Mouse (Mus musculus) liver, embryonic 16.5 days (tissue): ENCODE results near the gene Sorbs1. TPM values are rescaled to one million over a fixed set of nuclear protein-coding genes. Genes with fewer than 3 reads are reported as not detected.

Experiments used
- ATAC-seq: fragments of 200-750 bp; cut with Nextera tagmentation; 2 replicates; pipeline ENCODE4 v1.8.0; 2017; ENCODE audit warnings: low read depth, mild to moderate bottlenecking, moderate number of reproducible peaks, moderate library complexity
- H3K27ac ChIP-seq: fragments of 300-500 bp; sonication (generic); 2 replicates; pipeline ENCODE4 v1.5.1; 2014; ENCODE audit warnings: mild to moderate bottlenecking, low read length
- H3K27me3 ChIP-seq: fragments of 300-500 bp; sonication (generic); 2 replicates; pipeline ENCODE4 v1.6.1; 2014; ENCODE audit warnings: low read depth, low read length, mixed read lengths; ENCODE audit not compliant: control insufficient read depth, insufficient read depth
- H3K36me3 ChIP-seq: fragments of 300-500 bp; sonication (generic); 2 replicates; pipeline ENCODE4 v1.6.1; 2014; ENCODE audit warnings: mild to moderate bottlenecking; ENCODE audit not compliant: control insufficient read depth, insufficient read depth
- H3K4me1 ChIP-seq: fragments of 300-500 bp; sonication (generic); 2 replicates; pipeline ENCODE4 v1.6.1; 2014; ENCODE audit warnings: low read depth, low read length, mixed read lengths; ENCODE audit not compliant: control insufficient read depth
- H3K4me2 ChIP-seq: fragments of 300-500 bp; sonication (generic); 2 replicates; pipeline ENCODE4 v1.6.1; 2014; ENCODE audit warnings: low read depth, low read length, mixed read lengths
- H3K4me3 ChIP-seq: fragments of 300-500 bp; sonication (generic); 2 replicates; pipeline ENCODE4 v1.5.1; 2014; ENCODE audit warnings: low read depth, mild to moderate bottlenecking, low read length
- H3K9ac ChIP-seq: fragments of 300-500 bp; sonication (generic); 2 replicates; pipeline ENCODE4 v1.6.1; 2014; ENCODE audit warnings: low read depth, low read length
- H3K9me3 ChIP-seq: fragments of 300-500 bp; sonication (generic); replicated peaks from 2 replicates; pipeline ENCODE4 v1.6.1; 2016; ENCODE audit warnings: low read length; ENCODE audit not compliant: control insufficient read depth
- WGBS: fragments of 180-500 bp; shearing (Covaris S2); extraction: QIAGEN DNeasy Blood & Tissue Kit; methylation state at CpG from one replicate; pipeline ENCODE4 v1.1.7; 2014; ENCODE audit not compliant: insufficient replicate concordance; 5-methylcytosine and 5-hydroxymethylcytosine counted together
- polyA plus RNA-seq: library from polyadenylated mRNA; unstranded; fragments of >200 nt; fragmentation: Nextera tagmentation; extraction: Ambion mirVana; gene quantifications from 2 replicates; pipeline ENCODE4 v1.2.1, GENCODE M21; 2015

Gene Sorbs1
- polyA plus RNA-seq, 1 experiment from 2014 or later = 39.6 TPM

DNA sequence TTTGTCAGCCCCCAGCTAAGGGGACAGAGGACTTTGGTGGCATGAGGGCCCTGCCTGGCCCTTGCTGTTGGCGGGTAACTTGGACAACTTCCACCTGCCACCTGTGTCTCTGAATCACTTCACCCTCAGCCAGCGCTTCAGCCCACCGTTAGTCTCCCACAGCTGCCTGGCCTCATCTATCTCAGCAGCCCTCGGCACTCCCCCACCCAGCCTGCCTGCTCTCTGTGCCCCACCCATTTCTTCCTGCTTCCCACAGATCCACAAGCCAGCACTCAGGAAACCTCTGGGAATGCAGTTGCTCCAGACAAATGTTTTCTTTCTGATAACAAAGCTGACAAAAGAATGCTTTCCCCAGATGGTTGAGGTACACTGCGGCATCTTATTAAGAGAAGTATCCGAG, 181.7 kb downstream of the Sorbs1 start:
- H3K4me3 ChIP-seq = no peak overlapping the region
- no peak overlapping the region for H3K9ac ChIP-seq
- no peak overlapping the region for H3K27ac ChIP-seq
- H3K4me2 ChIP-seq = no peak overlapping the region
- no peak for ATAC-seq
- H3K9me3 ChIP-seq = no peaks in the 10 kb centered on the region
- H3K27me3 ChIP-seq = no peaks in the 10 kb centered on the region
- H3K36me3 ChIP-seq = no peaks in the 10 kb centered on the region
- no peaks in the 10 kb centered on the region for H3K4me1 ChIP-seq
- 58% methylated on average over 6 of the region's 6 CpGs for WGBS

DNA sequence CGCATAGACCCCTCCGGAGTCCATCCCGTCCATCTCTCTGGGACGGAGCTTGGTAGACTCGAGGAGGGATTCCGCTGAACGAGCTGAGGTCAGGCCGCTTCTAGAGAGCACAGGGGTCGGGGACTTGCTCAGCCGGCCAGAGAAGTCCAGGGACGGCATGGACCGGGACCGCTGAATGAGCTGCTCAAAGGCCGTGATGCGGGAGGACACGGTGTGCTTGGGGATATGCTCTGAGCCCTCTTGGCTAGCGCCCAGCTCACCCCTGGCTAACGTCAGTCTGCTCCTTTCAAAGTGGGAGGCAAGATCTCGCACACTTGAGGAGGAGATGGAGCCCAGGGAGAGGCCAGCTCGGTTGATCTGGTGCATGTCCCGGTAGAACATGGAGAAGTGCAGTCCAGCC, 187.5 kb downstream of the Sorbs1 start:
- WGBS = 92% methylated on average over 21 of the region's 21 CpGs
- Histone ChIP-seq H3K36me3 (peaks cover 10% of the 10 kb centered on the region), H3K27ac (no peak overlapping the region), H3K4me1 (no peaks in the 10 kb centered on the region), H3K9me3 (no peaks in the 10 kb centered on the region), H3K4me3 (no peak overlapping the region), H3K9ac (no peak overlapping the region), H3K27me3 (no peaks in the 10 kb centered on the region), H3K4me2 (no peak overlapping the region)
- no peak for ATAC-seq

DNA sequence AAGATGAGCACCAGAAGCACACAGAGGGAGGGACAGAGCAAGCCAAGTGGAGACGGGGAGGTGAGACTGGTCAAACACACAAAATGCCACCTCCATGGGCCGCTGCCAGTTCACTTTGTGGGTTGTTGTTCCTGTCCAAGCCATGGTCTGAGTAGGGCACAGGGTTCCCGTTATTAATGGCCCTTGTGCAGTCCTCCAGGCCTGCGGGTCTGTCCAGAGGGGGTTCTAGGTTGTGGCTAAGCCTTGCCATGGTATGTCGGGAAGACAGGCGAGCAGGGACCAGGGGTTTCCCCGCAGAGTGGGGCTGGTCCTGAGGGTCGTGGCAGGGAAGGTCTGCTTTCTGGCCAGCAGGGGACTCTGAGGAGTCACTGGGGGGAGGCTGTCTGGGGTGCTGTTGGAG, 188.2 kb downstream of the Sorbs1 start:
- Histone ChIP-seq H3K4me1 (no peaks in the 10 kb centered on the region), H3K36me3 (peaks cover 13% of the 10 kb centered on the region), H3K27ac (no peak overlapping the region), H3K27me3 (no peaks in the 10 kb centered on the region), H3K4me3 (no peak overlapping the region), H3K9me3 (no peaks in the 10 kb centered on the region), H3K4me2 (no peak overlapping the region), H3K9ac (no peak overlapping the region)
- 75% methylated on average over 8 of the region's 8 CpGs for WGBS
- ATAC-seq = no peak

DNA sequence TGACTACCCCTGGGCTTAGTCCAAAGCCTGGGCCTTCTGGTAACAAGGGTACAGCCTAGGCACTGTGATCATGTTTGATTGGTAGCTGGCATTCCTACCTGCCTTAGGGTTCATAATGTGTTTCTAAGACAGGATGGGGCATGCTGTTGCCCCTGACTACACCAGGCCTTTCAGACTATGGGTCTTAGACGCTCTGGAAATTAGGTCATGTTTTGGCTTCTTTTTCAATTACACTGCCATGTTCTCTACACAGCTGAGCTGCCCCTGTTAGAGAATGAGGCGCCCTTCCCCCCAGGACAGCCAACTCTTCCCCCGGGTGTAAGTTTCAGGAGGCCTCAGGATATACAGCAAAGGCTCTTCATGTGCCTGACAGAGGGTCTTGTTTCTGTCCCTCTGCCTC, 191.4 kb downstream of the Sorbs1 start:
- Histone ChIP-seq H3K4me1 (no peaks in the 10 kb centered on the region; the same call in 1 of the 2 replicates), H3K27ac (no peak overlapping the region), H3K4me3 (no peak overlapping the region), H3K9me3 (no peaks in the 10 kb centered on the region), H3K36me3 (peaks cover 13% of the 10 kb centered on the region), H3K4me2 (no peak overlapping the region), H3K9ac (no peak overlapping the region), H3K27me3 (no peaks in the 10 kb centered on the region)
- 86% methylated on average over 3 of the region's 3 CpGs for WGBS
- no peak for ATAC-seq

DNA sequence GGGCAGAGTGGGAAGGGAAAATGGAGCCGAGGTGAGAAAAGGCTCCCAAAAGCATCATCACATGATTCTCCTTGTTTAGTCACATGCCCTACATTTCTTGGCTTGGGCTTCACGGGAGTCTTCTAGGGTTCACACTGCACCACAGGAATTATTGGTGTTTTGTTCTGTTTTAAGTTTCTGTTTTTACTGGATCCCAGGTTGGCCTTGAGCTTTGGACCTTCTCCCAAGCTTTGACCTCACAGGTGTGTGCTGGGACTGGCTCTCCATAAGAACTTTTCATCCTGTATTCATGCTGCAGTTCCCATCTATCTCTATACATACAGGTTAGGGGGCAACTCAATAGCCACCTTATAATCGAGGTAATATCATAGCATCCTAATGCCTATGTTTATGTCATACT, 194.4 kb downstream of the Sorbs1 start:
- ATAC-seq = no peak
- Histone ChIP-seq H3K36me3 (0 out of 2 replicates have a peak, but pooled peaks cover 5% of the 10 kb centered on the region), H3K4me1 (no peaks in the 10 kb centered on the region; the same call in 1 of the 2 replicates), H3K4me3 (no peak overlapping the region), H3K9ac (no peak overlapping the region), H3K9me3 (no peaks in the 10 kb centered on the region), H3K27ac (no peak overlapping the region), H3K27me3 (no peaks in the 10 kb centered on the region), H3K4me2 (no peak overlapping the region)
- 67% methylated on average over 3 of the region's 3 CpGs for WGBS

DNA sequence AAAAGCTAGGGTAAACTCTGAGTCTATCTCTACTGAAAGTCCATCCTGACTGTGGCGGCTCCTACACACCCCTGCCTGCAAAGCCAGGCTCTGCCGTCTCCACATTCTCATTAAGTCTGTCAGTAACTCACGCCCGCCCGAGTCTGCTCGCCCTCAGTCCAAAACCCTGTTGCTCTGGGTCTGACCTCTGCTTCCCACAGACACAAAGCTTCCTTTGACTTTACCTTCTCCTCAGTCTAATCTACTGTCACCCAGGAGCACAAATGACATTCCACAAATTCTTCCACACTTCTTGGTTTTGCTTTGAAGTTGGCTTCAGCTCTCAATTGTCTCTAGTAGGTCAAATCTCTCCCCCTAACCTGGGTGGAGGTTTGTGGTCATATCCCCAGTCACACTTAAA, 195.1 kb downstream of the Sorbs1 start:
- no peaks in the 10 kb centered on the region; the same call in 1 of the 2 replicates for H3K4me1 ChIP-seq
- no peak overlapping the region for H3K4me2 ChIP-seq
- no peaks in the 10 kb centered on the region for H3K9me3 ChIP-seq
- H3K9ac ChIP-seq = no peak overlapping the region
- no peak overlapping the region for H3K27ac ChIP-seq
- H3K4me3 ChIP-seq = no peak overlapping the region
- H3K27me3 ChIP-seq = no peaks in the 10 kb centered on the region
- 73% methylated on average over 6 of the region's 6 CpGs for WGBS
- no peak for ATAC-seq
- 0 out of 2 replicates have a peak, but pooled peaks cover 5% of the 10 kb centered on the region for H3K36me3 ChIP-seq

DNA sequence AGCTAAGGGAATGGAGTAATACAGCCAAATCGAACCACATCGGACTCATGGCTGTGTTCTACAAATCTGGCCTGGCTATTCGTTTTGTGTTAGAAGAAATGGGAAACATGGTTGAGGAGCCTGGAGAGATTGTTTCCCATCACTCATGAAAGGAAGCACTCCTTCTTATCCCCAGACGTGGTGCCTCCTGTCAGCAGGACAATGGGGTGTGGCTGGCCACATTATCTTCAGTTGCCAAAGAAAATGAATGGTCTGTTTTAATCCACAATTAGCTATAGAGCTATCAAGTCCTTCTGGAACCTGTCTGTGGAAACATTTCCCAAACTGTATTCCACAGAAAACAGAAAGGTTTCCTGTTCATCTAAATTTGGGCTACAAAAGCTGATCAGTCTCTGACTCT, 196.6 kb downstream of the Sorbs1 start:
- Histone ChIP-seq H3K27ac (no peak overlapping the region), H3K36me3 (0 out of 2 replicates have a peak, but pooled peaks cover 5% of the 10 kb centered on the region), H3K27me3 (no peaks in the 10 kb centered on the region), H3K4me3 (no peak overlapping the region), H3K4me2 (no peak overlapping the region), H3K9me3 (no peaks in the 10 kb centered on the region), H3K9ac (no peak overlapping the region), H3K4me1 (no peaks in the 10 kb centered on the region; the same call in 1 of the 2 replicates)
- ATAC-seq = no peak
- 64% methylated on average over 4 of the region's 4 CpGs for WGBS

DNA sequence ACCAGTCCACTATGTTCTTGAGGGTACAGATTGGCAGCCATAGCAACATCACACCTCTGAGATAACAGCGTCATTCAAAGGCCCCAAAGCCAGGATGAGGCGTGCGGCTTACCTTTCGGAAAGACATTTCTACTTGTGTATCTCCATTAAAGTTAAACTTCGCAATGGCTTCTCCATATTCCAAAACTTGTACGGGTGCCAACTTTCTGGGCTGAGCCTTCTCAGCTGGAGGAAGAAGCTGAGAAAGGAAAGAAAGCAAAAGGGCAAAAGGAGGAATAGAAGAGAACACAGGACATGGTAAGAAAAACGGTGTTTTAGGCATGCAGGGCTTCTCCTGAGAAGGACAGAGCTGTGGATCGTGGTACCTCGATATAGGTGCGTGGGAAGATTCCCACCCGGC, 199.3 kb downstream of the Sorbs1 start:
- Histone ChIP-seq H3K4me2 (no peak overlapping the region), H3K4me3 (no peak overlapping the region), H3K9me3 (no peaks in the 10 kb centered on the region), H3K27me3 (no peaks in the 10 kb centered on the region), H3K4me1 (no peaks in the 10 kb centered on the region; the same call in 1 of the 2 replicates), H3K9ac (no peak overlapping the region), H3K27ac (no peak overlapping the region), H3K36me3 (peaks cover 8% of the 10 kb centered on the region)
- 86% methylated on average over 11 of the region's 11 CpGs for WGBS
- no peak for ATAC-seq

DNA sequence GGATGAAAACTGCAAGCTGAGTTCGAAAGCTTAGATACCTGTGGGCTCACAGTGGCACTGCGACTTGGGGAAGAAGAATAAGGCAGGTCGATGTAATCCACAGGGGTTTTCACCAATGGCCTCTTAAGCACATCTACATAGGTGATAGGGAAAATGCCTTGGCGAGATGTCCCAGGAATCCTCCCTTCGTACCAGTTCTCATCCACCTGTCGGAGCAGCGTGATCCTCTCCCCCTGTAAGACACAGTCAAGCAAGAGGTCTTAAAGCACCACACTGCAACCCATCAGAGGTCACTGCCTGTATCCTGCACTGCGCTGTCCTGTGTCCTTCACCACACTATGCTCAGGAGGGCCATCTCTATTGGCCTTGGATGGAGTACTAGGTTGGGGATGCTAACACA, 201.9 kb downstream of the Sorbs1 start:
- peaks cover 9% of the 10 kb centered on the region for H3K36me3 ChIP-seq
- WGBS = 87% methylated on average over 8 of the region's 8 CpGs
- no peak for ATAC-seq
- H3K27me3 ChIP-seq = no peaks in the 10 kb centered on the region
- H3K4me1 ChIP-seq = no peaks in the 10 kb centered on the region
- no peak overlapping the region for H3K4me3 ChIP-seq
- no peaks in the 10 kb centered on the region for H3K9me3 ChIP-seq
- H3K27ac ChIP-seq = no peak overlapping the region
- no peak overlapping the region for H3K4me2 ChIP-seq
- H3K9ac ChIP-seq = no peak overlapping the region
